ENCODE assay signal across 7 mouse cellular contexts in the genomic region with DNA sequence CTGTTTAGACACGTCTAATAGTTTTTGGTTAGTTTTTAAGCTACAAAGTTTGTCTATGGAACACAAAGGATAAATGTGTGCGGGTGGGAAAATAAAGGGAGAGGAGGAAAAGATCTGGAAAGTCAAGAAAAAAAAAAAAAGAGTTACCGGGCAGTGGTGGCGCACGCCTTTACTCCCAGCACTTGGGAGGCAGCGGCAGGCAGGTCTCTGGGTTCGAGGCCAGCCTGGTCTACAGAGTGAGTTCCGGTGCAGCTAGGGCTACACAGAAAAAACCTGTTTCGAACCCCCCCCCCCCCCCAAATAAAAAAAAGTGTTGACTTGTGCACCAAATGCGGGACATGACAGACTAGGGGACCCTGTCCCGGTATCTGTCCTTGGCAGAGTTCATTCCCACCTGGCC. TPM values are rescaled to one million over a fixed set of nuclear protein-coding genes. Genes with fewer than 3 reads are reported as not detected.
DNase-seq lines count a peak whose midpoint lies in the region; ATAC-seq and TF ChIP-seq lines count a peak whose summit lies in the region.

No protein-coding gene starts in this region.

- no peaks in the 10 kb centered on the region for H3K27me3 ChIP-seq in neural tube, embryonic 11.5 days (ENCODE audit: control insufficient read depth, insufficient read depth, low read length)
- no peaks in the 10 kb centered on the region for H3K27me3 ChIP-seq in forebrain, embryonic 16.5 days (replicated peaks; ENCODE audit: control insufficient read depth, insufficient read depth, low read length)
- peaks cover 30% of the 10 kb centered on the region for H3K27me3 ChIP-seq in limb, embryonic 13.5 days
- no peaks in the 10 kb centered on the region for H3K27me3 ChIP-seq in stomach, postnatal 0 days (ENCODE audit: control insufficient read depth, insufficient read depth, low read length)

- WGBS in neural tube, embryonic 11.5 days = 43% methylated on average over 11 of the region's 11 CpGs
- WGBS in forebrain, embryonic 16.5 days = 36% methylated on average over 11 of the region's 11 CpGs
- 34% methylated on average over 11 of the region's 11 CpGs for WGBS in limb, embryonic 13.5 days
- 32% methylated on average over 11 of the region's 11 CpGs for WGBS in stomach, postnatal 0 days

- no peak overlapping the region; the same call in 1 of the 2 replicates for H3K9ac ChIP-seq in neural tube, embryonic 11.5 days (ENCODE audit: low read length)
- peak overlapping the region; percentile 26; the same call in 1 of the 2 replicates for H3K9ac ChIP-seq in forebrain, embryonic 16.5 days (replicated peaks; ENCODE audit: low read depth, low read length)
- no peak overlapping the region for H3K9ac ChIP-seq in limb, embryonic 13.5 days
- 0 out of 2 replicates have a peak overlapping the region, but pooled peaks have one; percentile 13 for H3K9ac ChIP-seq in stomach, postnatal 0 days (ENCODE audit: low read length)

- H3K4me2 ChIP-seq in neural tube, embryonic 11.5 days (ENCODE audit: low read depth) = peak overlapping the region; percentile 42
- H3K4me2 ChIP-seq in forebrain, embryonic 16.5 days (ENCODE audit: low read length) = peak overlapping the region; percentile 46
- peak overlapping the region; percentile 56 for H3K4me2 ChIP-seq in limb, embryonic 13.5 days (replicated peaks)
- H3K4me2 ChIP-seq in stomach, postnatal 0 days (replicated peaks; ENCODE audit: low read depth) = peak overlapping the region; percentile 48

- no peak for TF ChIP-seq CTCF in stomach, postnatal 0 days (IDR thresholded peaks at IDR 0.05; ENCODE audit: low read depth)

- 0 out of 2 replicates have a peak overlapping the region, but pooled peaks have one; percentile 1 for H3K27ac ChIP-seq in neural tube, embryonic 11.5 days (ENCODE audit: low read depth, low read length)
- H3K27ac ChIP-seq in forebrain, embryonic 16.5 days (ENCODE audit: low read length) = peak overlapping the region; percentile 45
- no peak overlapping the region for H3K27ac ChIP-seq in limb, embryonic 13.5 days
- H3K27ac ChIP-seq in stomach, postnatal 0 days (replicated peaks) = 0 out of 2 replicates have a peak overlapping the region, but pooled peaks have one; percentile 24

- H3K9me3 ChIP-seq in neural tube, embryonic 11.5 days (ENCODE audit: control insufficient read depth, low read length) = no peaks in the 10 kb centered on the region
- H3K9me3 ChIP-seq in forebrain, embryonic 16.5 days (ENCODE audit: control insufficient read depth, low read length) = no peaks in the 10 kb centered on the region
- no peaks in the 10 kb centered on the region for H3K9me3 ChIP-seq in limb, embryonic 13.5 days
- no peaks in the 10 kb centered on the region for H3K9me3 ChIP-seq in stomach, postnatal 0 days (ENCODE audit: control insufficient read depth, low read length)

- ATAC-seq in neural tube, embryonic 11.5 days (ENCODE audit: insufficient read depth, low FRiP score, low TSS enrichment) = peak; percentile 27; the same call in 1 of the 2 replicates
- ATAC-seq in forebrain, embryonic 16.5 days = peak; percentile 13; the same call in 1 of the 2 replicates
- no peak for ATAC-seq in limb, embryonic 13.5 days (ENCODE audit: low FRiP score, low read depth)
- ATAC-seq in stomach, postnatal 0 days (ENCODE audit: low FRiP score, low TSS enrichment) = no peak
- no peak for ATAC-seq in megakaryocyte progenitor cell, adult 5-6 weeks (replicated peaks; ENCODE audit: poor library complexity)
- no peak for ATAC-seq in megakaryocyte-erythroid progenitor cell, adult 5-6 weeks (replicated peaks; ENCODE audit: low FRiP score, low TSS enrichment, poor library complexity, severe bottlenecking)

- no peak for TF ChIP-seq EP300 in stomach, postnatal 0 days (optimal IDR thresholded peaks at IDR 0.05)

- no peak overlapping the region; the same call in 1 of the 2 replicates for H3K4me3 ChIP-seq in neural tube, embryonic 11.5 days (ENCODE audit: low read depth, low read length)
- peak overlapping the region; percentile 93 for H3K4me3 ChIP-seq in forebrain, embryonic 16.5 days (replicated peaks; ENCODE audit: low read length)
- peak overlapping the region; percentile 86 for H3K4me3 ChIP-seq in limb, embryonic 13.5 days
- peak overlapping the region; percentile 97 for H3K4me3 ChIP-seq in stomach, postnatal 0 days (ENCODE audit: low read depth, low read length)

- DNase-seq in neural tube, embryonic 11.5 days (ENCODE audit: low spot score) = peak; percentile 18
- no peak for DNase-seq in neural tube, embryonic 10.5 days (ENCODE audit: extremely low spot score, low spot score)
- no peak for DNase-seq in stomach, postnatal 0 days (ENCODE audit: low spot score)

- H3K4me1 ChIP-seq in neural tube, embryonic 11.5 days (ENCODE audit: control insufficient read depth, insufficient read depth, low read length) = peaks cover 16% of the 10 kb centered on the region
- peaks cover 33% of the 10 kb centered on the region for H3K4me1 ChIP-seq in forebrain, embryonic 16.5 days (replicated peaks; ENCODE audit: control insufficient read depth, insufficient read depth, low read length)
- peaks cover 20% of the 10 kb centered on the region for H3K4me1 ChIP-seq in limb, embryonic 13.5 days
- H3K4me1 ChIP-seq in stomach, postnatal 0 days (replicated peaks; ENCODE audit: control insufficient read depth, insufficient read depth) = no peaks in the 10 kb centered on the region

- no peaks in the 10 kb centered on the region for H3K36me3 ChIP-seq in neural tube, embryonic 11.5 days (ENCODE audit: control insufficient read depth, insufficient read depth, low read length)
- no peaks in the 10 kb centered on the region for H3K36me3 ChIP-seq in forebrain, embryonic 16.5 days (ENCODE audit: control insufficient read depth, insufficient read depth)
- H3K36me3 ChIP-seq in limb, embryonic 13.5 days = peaks cover 12% of the 10 kb centered on the region; the same call in 1 of the 2 replicates
- H3K36me3 ChIP-seq in stomach, postnatal 0 days (ENCODE audit: control insufficient read depth, insufficient read depth, low read length) = no peaks in the 10 kb centered on the region

RNA-seq across cellular contexts. Expression of a gene that starts 0.5 kb away (rescaled TPM):
- polyA plus RNA-seq in neural tube, embryonic 11.5 days (2014; fragmentation: Nextera tagmentation; extraction: Ambion mirVana) = 13.1 and 14.2 TPM in 2 replicates
- polyA plus RNA-seq in forebrain, embryonic 16.5 days (2015; fragmentation: Nextera tagmentation; extraction: Ambion mirVana) = 9.5 and 9.9 TPM in 2 replicates
- polyA plus RNA-seq in limb, embryonic 13.5 days (2015; fragmentation: Nextera tagmentation; extraction: Ambion mirVana) = 10.7 and 11.5 TPM in 2 replicates
- 8.4 TPM in 2 replicates for polyA plus RNA-seq in stomach, postnatal 0 days (2015; fragmentation: Nextera tagmentation; extraction: Ambion mirVana)
- 5.3 and 6.0 TPM in 2 replicates for total RNA-seq in megakaryocyte progenitor cell, adult 5-6 weeks (2015)
- total RNA-seq in megakaryocyte progenitor cell, adult 5-6 weeks (2017) = 5.5 and 5.8 TPM in 2 replicates
- 4.7 and 8.5 TPM in 2 replicates for total RNA-seq in megakaryocyte-erythroid progenitor cell, adult 5-6 weeks (2014; fragmentation: Nextera tagmentation)
- total RNA-seq in megakaryocyte-erythroid progenitor cell, adult 5-6 weeks (2017) = 6.0 and 6.1 TPM in 2 replicates

Comparison
In these comparisons a context has a peak if more than half of its experiments do, and no peak if none do; other contexts are left out.
1. ATAC-seq: peak in neural tube, embryonic 11.5 days (single experiment) and forebrain, embryonic 16.5 days (single experiment); none in limb, embryonic 13.5 days (single experiment), stomach, postnatal 0 days (single experiment), megakaryocyte progenitor cell, adult 5-6 weeks (single experiment) and megakaryocyte-erythroid progenitor cell, adult 5-6 weeks (single experiment).
2. H3K9ac ChIP-seq: peak in forebrain, embryonic 16.5 days (single experiment) and stomach, postnatal 0 days (single experiment); none in neural tube, embryonic 11.5 days (single experiment) and limb, embryonic 13.5 days (single experiment).
3. Peak in every context shown above with its lines, with median percentiles within 50 percentile points of each other: H3K4me2 ChIP-seq.